Mouse (Mus musculus): Measurements from ENCODE around the gene Gm11563. TPM values are rescaled to one million over a fixed set of nuclear protein-coding genes. Genes with fewer than 3 reads are reported as not detected.
"Not testable (repeated sequence)": the region's sequence is repeated elsewhere in the genome, so short reads cannot be mapped to it uniquely, and the experiment has no call there.

The Gm11563 gene
- polyA plus RNA-seq (2012; fragmentation: generic; extraction: Trizol) = not detected

DNA sequence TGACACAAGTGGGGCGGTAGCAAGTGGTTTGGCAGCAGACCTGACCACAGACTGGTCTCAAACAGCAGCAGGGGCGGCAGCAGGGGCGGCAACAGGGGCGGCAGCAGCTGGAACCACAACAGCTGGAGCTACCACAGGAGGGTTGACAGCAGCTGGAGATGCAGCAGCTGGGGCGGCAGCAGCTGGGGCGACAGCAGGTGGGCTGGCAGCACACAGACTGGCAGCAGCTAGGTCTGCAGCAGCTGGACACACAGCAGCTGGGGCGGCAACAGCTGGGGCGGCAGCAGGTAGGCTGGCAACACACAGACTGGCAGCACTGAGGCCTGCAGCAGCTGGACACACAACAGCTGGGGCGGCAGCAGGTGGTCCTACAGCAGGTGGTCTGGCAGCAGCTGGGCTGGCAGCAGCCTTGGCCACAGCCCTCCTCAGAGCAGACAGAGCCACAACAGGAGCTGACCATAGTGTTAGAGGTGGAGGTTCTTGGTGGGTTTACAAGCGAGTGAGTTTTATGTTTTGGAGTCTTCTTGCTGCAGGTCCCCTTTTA is at the start of gene Gm11563:
Gene Gm11563, minus strand, starts transcription at position 494 of the 544 bp plus-strand sequence.
- H3K4me3 ChIP-seq; H3K36me3 ChIP-seq (ENCODE audit: control insufficient read depth, insufficient read depth); H3K27me3 ChIP-seq (ENCODE audit: control insufficient read depth, insufficient read depth, insufficient read length); H3K4me2 ChIP-seq (ENCODE audit: low read depth); H3ac ChIP-seq (ENCODE audit: control insufficient read depth, insufficient read length); H3K79me2 ChIP-seq (ENCODE audit: control insufficient read depth, insufficient read depth): not testable (repeated sequence)
- TF ChIP-seq TCF3 (IDR thresholded peaks at IDR 0.05; ENCODE audit: insufficient read length, low read depth) (peak; percentile 21), MYOD1 (IDR thresholded peaks at IDR 0.05; ENCODE audit: control insufficient read depth in 1 of 3, insufficient read length in 2 of 3, low read depth in 2 of 3) (peak in 2 of 3 experiments; percentile 63 to 75), MYOG (IDR thresholded peaks at IDR 0.05; ENCODE audit: control insufficient read depth in 1 of 3, insufficient read depth in 1 of 3, insufficient read length in 2 of 3, low read depth in 2 of 3) (peak in 1 of 3 experiments; percentile 67), TCF12 (IDR thresholded peaks at IDR 0.05; ENCODE audit: insufficient read depth, poor library complexity, severe bottlenecking) (peak; percentile 40)

DNA sequence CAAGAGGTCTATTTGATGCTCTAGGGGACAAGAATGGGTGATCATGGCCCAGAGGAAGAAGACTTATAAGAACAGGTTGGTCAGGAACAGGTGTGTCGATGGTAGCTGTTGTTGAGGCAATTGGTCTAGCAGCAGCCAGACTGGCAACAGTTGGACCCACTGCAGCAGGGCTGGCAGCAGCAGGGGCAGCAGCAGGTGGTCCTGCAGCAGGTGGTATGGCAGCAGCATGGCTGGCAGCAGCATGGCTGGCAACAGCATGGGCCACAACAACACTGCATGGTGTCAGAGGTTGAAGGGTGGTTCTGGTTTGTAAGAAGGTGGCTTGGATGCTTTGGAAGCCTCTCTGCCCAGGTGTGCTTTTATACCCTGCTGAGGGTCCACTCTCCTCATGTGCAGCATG is 31.7 kb upstream of the Gm11563 start, which contains the start of gene Gm14190:
Gene Gm14190, minus strand, starts transcription at position 278 of the 400 bp plus-strand sequence.
- no peak within 1 kb of the TSS for H3K4me3 ChIP-seq
- H3ac ChIP-seq (ENCODE audit: control insufficient read depth, insufficient read length) = no peak within 1 kb of the TSS
- H3K79me2 ChIP-seq (ENCODE audit: control insufficient read depth, insufficient read depth) = no peaks in the 10 kb centered on the region
- TF ChIP-seq MYOG (IDR thresholded peaks at IDR 0.05; ENCODE audit: control insufficient read depth in 1 of 3, insufficient read depth in 1 of 3, insufficient read length in 2 of 3, low read depth in 2 of 3) (peak in 2 of 3 experiments; percentile 18 to 68), MYOD1 (IDR thresholded peaks at IDR 0.05; ENCODE audit: control insufficient read depth in 1 of 3, insufficient read length in 2 of 3, low read depth in 2 of 3) (peak in 1 of 3 experiments; percentile 43), REST (IDR thresholded peaks at IDR 0.05; ENCODE audit: insufficient read depth, insufficient read length) (no peak), E2F4 (IDR thresholded peaks at IDR 0.05; ENCODE audit: insufficient read depth) (no peak)
- H3K27me3 ChIP-seq (ENCODE audit: control insufficient read depth, insufficient read depth, insufficient read length) = peaks cover 6% of the 10 kb centered on the region
- H3K4me2 ChIP-seq (ENCODE audit: low read depth) = no peak within 1 kb of the TSS
- no peaks in the 10 kb centered on the region for H3K36me3 ChIP-seq (ENCODE audit: control insufficient read depth, insufficient read depth)

DNA sequence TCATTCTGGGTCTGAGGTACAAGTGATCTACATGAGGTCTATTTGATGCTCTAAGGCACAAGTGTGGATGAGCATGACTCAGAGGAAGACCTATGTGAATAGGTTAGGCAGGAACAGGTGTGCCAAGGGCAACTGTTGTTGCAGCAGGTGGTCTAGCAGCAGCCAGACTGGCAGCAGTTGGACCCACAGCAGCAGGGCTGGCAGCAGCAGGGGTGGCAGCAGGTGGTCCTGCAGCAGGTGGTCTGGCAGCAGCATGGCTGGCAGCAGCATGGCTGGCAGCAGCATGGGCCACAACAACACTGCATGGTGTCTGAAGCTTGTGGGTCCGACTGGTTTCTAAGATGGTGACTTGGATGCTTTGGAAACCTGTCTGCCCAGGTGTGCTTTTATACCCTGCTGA is 26.5 kb upstream of the Gm11563 start:
- not testable (repeated sequence) for H3K4me3 ChIP-seq; H3K27me3 ChIP-seq (ENCODE audit: control insufficient read depth, insufficient read depth, insufficient read length); H3K4me2 ChIP-seq (ENCODE audit: low read depth); H3K36me3 ChIP-seq (ENCODE audit: control insufficient read depth, insufficient read depth); H3K79me2 ChIP-seq (ENCODE audit: control insufficient read depth, insufficient read depth); H3ac ChIP-seq (ENCODE audit: control insufficient read depth, insufficient read length)
- TF ChIP-seq MYOD1 (IDR thresholded peaks at IDR 0.05; ENCODE audit: control insufficient read depth in 1 of 3, insufficient read length in 2 of 3, low read depth in 2 of 3) (peak in 2 of 3 experiments; percentile 23 to 56), TCF3 (IDR thresholded peaks at IDR 0.05; ENCODE audit: insufficient read length, low read depth) (peak; percentile 18), MYOG (IDR thresholded peaks at IDR 0.05; ENCODE audit: control insufficient read depth in 1 of 3, insufficient read depth in 1 of 3, insufficient read length in 2 of 3, low read depth in 2 of 3) (peak in 2 of 3 experiments; percentile 49 to 87)

DNA sequence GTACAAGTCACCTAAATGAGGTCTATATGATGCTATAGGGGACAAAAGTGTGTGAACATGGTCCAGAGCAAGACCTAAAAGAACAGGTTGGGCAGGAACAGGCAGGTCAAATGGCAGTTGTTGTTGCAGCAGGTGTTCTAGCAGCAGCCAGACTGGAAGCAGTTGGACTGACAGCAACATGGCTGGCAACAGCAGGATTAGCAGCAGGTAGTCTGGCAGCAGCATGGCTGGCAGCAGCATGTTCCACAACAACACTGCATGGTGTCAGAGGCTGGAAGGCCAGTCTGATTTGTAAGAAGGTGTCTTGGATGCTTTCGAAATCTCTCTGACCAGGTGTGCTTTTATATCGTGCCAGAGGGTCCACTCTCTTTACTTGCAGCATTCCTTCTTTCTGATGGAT is 24.7 kb upstream of the Gm11563 start:
- Histone ChIP-seq H3K27me3 (ENCODE audit: control insufficient read depth, insufficient read depth, insufficient read length) (no peaks in the 10 kb centered on the region), H3K36me3 (ENCODE audit: control insufficient read depth, insufficient read depth) (no peaks in the 10 kb centered on the region), H3K4me3 (no peak overlapping the region), H3K79me2 (ENCODE audit: control insufficient read depth, insufficient read depth) (no peaks in the 10 kb centered on the region), H3K4me2 (ENCODE audit: low read depth) (no peak overlapping the region), H3ac (ENCODE audit: control insufficient read depth, insufficient read length) (no peak overlapping the region)
- TF ChIP-seq SRF (IDR thresholded peaks at IDR 0.05; ENCODE audit: control insufficient read depth, insufficient read length, low read depth) = no peak

DNA sequence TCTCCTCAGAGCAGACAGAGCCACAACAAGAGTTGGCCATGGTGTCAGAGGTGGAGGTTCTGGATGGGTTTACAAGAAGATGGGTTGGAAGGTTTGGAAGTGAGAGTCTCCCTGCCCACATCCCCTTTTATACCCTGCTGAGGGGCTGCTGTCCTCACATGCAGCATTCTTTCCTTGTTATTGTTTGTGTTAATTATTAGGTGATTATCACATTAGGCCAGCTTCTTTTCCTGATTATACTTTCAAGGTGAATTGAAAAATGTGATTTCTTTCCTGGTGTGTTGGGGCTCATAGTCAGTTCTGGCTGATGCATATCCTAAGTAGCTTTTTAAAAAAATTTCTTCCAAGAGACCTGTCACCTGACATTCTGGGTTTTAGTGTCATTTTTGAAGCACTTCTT is 7.1 kb upstream of the Gm11563 start, which contains the start of gene Krtap4-6:
Gene Krtap4-6, minus strand, starts transcription at position 101 of the 400 bp plus-strand sequence.
- no peak for TF ChIP-seq MAX (IDR thresholded peaks at IDR 0.05; ENCODE audit: low read depth)
- no peak for TF ChIP-seq E2F4 (IDR thresholded peaks at IDR 0.05; ENCODE audit: insufficient read depth)
- no peak for TF ChIP-seq SRF (IDR thresholded peaks at IDR 0.05; ENCODE audit: control insufficient read depth, insufficient read length, low read depth)
- no peak for TF ChIP-seq POLR2AphosphoS2 (IDR thresholded peaks at IDR 0.05; ENCODE audit: insufficient read length, low read depth)
- no peak for TF ChIP-seq CEBPB (IDR thresholded peaks at IDR 0.05; ENCODE audit: insufficient read depth, poor library complexity, severe bottlenecking)
- TF ChIP-seq POLR2A (IDR thresholded peaks at IDR 0.05; ENCODE audit: insufficient read length, low read depth) = no peak
- TF ChIP-seq MYOD1 (IDR thresholded peaks at IDR 0.05; ENCODE audit: control insufficient read depth in 1 of 3, insufficient read length in 2 of 3, low read depth in 2 of 3) = no peak
- TF ChIP-seq TCF3 (IDR thresholded peaks at IDR 0.05; ENCODE audit: insufficient read length, low read depth) = no peak
- TF ChIP-seq TCF12 (IDR thresholded peaks at IDR 0.05; ENCODE audit: insufficient read depth, poor library complexity, severe bottlenecking) = no peak
- TF ChIP-seq USF1 (IDR thresholded peaks at IDR 0.05; ENCODE audit: low read depth) = no peak
- TF ChIP-seq REST (IDR thresholded peaks at IDR 0.05; ENCODE audit: insufficient read depth, insufficient read length) = no peak
- no peak for TF ChIP-seq MYOG (IDR thresholded peaks at IDR 0.05; ENCODE audit: control insufficient read depth in 1 of 3, insufficient read depth in 1 of 3, insufficient read length in 2 of 3, low read depth in 2 of 3)
- Histone ChIP-seq H3K36me3 (ENCODE audit: control insufficient read depth, insufficient read depth) (no peaks in the 10 kb centered on the region), H3K27me3 (ENCODE audit: control insufficient read depth, insufficient read depth, insufficient read length) (no peaks in the 10 kb centered on the region), H3K4me3 (no peak within 1 kb of the TSS), H3K79me2 (ENCODE audit: control insufficient read depth, insufficient read depth) (no peaks in the 10 kb centered on the region), H3ac (ENCODE audit: control insufficient read depth, insufficient read length) (no peak within 1 kb of the TSS), H3K4me2 (ENCODE audit: low read depth) (no peak within 1 kb of the TSS)
